Mouse (Mus musculus): ENCODE measurements around the gene Magee1. TPM values are rescaled to one million over a fixed set of nuclear protein-coding genes. Genes with fewer than 3 reads are reported as not detected.
"Not testable (repeated sequence)": the region's sequence is repeated elsewhere in the genome, so short reads cannot be mapped to it uniquely, and the experiment has no call there.

Magee1 gene
- total RNA-seq (2021): 11.2 and 12.5 TPM in 2 replicates
- long read RNA-seq, experiment 1, transcript Magee1-201 (1 exons, 3,550 nt): major isoform, 13 of 13 reads
- long read RNA-seq, experiment 1, partial matches to known transcripts: 0 of 13 reads
- long read RNA-seq, experiment 1, other reads (novel, unspliced or antisense): 0 of 13 reads
- long read RNA-seq, experiment 2, transcript Magee1-201 (1 exons, 3,550 nt): major isoform, 13 of 13 reads
- long read RNA-seq, experiment 2, partial matches to known transcripts: 0 of 13 reads
- long read RNA-seq, experiment 2, other reads (novel, unspliced or antisense): 0 of 13 reads

DNA sequence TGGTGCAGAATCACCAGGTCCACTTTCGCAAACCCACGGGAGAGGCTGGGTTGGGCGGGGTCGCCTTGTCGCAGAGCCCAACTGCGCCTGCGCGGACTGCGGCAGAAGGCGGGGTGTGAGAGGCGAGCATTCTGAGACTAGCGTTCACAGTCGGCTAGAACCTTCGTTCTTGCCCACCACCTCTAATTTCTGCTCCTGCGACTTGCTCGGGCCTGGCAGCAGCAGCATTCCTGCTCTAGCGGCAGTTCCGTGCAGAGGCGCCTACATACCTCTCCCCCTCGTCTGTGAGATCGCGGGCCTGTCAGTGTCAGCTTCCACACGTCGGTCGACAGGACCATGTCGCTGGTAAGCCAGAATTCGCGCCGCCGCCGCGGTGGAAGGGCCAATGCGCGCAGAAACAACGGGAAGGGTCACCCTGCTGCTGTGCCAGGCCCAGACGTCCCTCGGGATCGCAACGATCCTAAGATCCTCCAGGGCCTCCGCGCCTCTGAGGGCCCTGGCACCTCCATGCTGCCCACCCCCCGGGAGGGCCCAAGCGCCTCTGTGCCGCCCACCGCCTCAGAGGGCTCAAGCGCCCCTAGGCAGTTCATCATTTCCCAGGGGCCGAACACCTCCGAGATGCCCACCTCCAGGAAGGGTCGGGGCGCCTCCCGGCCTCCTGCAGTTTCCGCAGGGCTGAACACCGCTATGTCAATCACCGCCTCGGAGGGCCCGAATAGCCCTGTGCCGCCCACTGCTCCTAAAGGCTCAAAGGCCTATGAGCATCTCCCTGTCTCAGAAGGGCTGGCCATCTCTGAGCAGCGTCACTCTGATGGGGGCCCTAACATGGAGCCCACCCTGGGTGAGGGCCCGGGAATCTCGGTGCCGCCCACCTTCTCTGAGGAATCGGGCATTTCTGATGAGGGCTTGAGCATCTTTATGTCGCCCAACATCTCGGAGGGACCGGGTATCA lies at the start of gene Magee1:
TSS of gene Magee1 (plus strand) at position 104 of the 952 bp plus-strand sequence.
- peak; percentile 84 for DNase-seq

DNA sequence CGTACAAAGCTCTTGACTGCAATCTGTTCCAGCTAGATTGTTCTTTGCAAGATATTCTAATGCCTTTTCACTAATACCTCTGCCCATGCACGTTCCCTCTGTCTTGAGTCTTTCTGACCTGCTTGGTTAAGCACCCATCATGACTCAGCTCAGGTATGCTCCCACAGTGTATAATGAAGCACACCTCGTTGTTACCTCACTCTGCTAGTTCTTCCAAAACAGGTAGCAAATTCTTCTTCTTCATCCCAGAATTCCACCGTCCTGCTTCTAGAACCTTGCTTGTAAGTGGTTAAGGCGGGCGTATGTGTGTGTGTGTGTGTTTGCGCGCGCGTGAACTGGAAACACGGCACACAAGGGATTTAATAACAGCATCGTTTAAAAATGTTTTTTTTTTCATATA lies 41.0 kb upstream of the Magee1 start:
- no peak for DNase-seq

GRCm38 (mm10) chrX:105079615-105080092 lies 40.5 kb upstream of the Magee1 start, which contains the start of gene Pbdc1:
Gene Pbdc1, plus strand, starts transcription at chrX:105079756.
- peak; percentile 97 for DNase-seq

DNA sequence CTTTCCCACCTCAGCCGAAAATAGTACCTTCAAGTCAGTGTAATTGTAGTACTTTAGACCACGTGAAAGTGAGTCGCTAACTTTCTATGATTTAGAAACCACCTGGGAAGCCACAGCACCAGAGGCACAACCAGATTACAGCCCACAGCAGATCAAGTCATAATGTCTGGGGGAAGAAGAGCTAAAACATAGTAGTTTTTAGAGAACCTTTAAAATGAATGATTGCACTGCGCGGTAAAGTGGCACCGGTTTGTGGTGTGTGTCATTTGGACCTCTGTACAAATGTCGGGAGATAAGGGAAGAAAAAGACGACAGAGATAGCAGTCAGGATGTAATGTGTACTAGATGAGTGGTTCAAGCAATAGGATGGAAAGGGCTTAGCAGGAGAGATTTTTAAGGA lies 40.1 kb upstream of the Magee1 start:
- no peak for DNase-seq

- not testable (repeated sequence) for DNase-seq
Measured at GRCm38 (mm10) chrX:105083013-105083412, 37.2 kb upstream of the Magee1 start.

DNA sequence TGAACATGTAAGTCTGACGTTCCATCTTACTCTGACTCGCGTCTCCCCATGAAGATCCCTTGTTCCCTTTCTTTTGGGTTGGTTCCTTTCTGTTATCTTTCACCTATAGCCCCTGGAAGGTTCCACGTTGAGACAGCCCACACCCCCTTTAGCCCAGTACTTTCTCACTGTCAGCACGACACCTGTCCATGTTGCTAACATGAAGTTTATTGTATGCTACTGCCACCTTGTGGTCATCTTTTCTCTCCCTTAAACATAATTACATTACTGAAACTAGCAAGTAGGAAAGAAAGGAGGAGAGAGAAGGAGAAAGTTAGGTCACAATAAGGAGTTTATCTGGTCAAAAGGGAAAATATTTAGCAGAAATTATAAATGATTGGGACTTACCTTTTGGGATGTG lies 16.0 kb upstream of the Magee1 start:
- DNase-seq: peak; percentile 17

GRCm38 (mm10) chrX:105114994-105115393 lies 5.2 kb upstream of the Magee1 start:
- DNase-seq: no peak

DNA sequence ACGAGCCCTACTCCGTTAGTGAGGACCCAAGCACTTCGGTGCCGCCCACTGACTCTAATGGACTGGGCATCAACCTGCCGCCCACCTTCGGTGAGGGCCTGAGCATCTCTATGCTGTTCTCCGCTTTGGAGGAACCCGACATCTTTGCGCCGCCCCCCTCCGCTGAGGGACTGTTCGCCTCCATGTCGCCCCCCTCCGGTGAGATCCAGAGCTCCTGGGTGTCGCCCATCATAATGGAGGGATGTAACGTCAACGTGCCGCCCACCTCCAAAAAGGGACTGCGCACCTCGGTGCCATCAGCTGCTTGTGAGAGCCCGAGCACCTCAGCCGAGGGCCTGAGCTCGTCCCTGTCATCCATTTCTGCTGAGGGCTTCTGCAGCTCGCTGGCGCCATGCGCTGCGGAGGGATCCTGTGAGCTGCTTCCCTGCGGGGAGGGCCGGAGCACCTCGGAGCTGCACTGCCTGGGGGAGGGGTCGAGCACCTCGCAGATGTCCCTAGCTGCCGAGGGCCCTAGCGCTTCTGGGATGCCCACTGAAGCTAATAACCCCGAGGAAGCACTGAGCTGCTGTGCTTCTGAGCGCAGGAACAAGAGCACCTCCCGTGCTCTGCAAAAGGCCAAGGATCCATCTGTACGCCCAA lies 1.2 kb downstream of the Magee1 start:
- peak; percentile 83 for DNase-seq

- peak; percentile 22 for DNase-seq
Measured at GRCm38 (mm10) chrX:105124903-105125302, 4.7 kb downstream of the Magee1 start.

DNA sequence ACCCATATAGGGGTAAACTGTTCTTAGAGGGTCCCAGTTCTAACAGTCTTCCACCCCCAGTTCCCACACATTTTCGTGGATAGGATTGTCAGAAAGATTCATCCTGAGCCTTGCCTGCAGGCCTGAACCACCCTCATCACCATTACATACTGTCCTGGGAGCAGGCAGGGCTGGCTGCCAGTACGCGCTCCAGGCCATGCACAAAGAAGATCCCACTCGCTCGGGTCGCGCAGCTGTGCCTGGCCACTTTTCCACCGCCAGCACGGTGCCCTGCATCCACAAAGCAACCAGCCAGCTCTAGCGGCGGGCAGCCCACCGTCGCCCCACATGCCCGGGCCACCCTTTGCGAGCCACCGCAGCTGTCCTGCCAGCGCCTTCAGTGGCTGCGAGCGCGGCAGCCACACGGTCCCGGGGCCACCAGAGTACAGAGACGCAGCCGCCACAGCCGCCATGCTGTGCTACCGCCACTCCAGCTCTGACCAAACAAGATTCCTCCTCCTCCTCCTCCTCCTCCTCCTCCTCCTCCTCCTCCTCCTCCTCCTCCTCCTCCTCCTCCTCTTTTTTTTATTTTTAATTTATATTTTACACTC lies 31.8 kb downstream of the Magee1 start:
- DNase-seq: no peak

GRCm38 (mm10) chrX:105165007-105165406 lies 44.8 kb downstream of the Magee1 start:
- DNase-seq: not testable (repeated sequence)

DNA sequence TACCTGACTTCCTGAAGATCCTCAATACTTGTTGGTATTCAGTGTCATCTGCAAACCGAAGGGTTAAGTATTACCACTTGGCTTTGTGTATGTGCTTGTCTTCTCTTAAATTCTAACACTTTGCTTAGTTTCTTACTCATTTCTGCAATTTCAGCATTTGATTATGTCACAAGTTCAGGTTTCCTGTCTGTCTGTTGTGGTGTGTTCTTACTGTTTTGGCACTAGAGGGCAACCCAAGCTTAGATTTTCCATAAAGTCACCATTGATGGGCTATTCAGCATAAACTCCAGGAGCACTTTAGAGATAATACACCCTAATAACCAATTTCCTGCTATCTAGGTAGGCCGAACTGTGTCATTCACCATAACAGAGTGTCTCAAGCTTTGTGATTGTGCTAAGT lies 47.0 kb downstream of the Magee1 start:
- no peak for DNase-seq

Other genes with a start within 250 kb of the Magee1 start
- 17.5 and 17.8 TPM in 2 replicates for gene Pbdc1, start 40.6 kb upstream of the Magee1 start, total RNA-seq (2021)